Mouse (Mus musculus): ENCODE results near the gene Dolk. TPM values are rescaled to one million over a fixed set of nuclear protein-coding genes. Genes with fewer than 3 reads are reported as not detected.

Dolk gene
- total RNA-seq, 2 experiments from 2014 or later: 6.6 to 10.1 TPM

- no peak for ATAC-seq (ENCODE audit: poor library complexity, severe bottlenecking)
Measured at GRCm38 (mm10) chr2:30252521-30252920, 33.6 kb downstream of the Dolk start.

GRCm38 (mm10) chr2:30251417-30252104 is 34.6 kb downstream of the Dolk start:
- ATAC-seq (ENCODE audit: poor library complexity, severe bottlenecking): peak; percentile 95

DNA sequence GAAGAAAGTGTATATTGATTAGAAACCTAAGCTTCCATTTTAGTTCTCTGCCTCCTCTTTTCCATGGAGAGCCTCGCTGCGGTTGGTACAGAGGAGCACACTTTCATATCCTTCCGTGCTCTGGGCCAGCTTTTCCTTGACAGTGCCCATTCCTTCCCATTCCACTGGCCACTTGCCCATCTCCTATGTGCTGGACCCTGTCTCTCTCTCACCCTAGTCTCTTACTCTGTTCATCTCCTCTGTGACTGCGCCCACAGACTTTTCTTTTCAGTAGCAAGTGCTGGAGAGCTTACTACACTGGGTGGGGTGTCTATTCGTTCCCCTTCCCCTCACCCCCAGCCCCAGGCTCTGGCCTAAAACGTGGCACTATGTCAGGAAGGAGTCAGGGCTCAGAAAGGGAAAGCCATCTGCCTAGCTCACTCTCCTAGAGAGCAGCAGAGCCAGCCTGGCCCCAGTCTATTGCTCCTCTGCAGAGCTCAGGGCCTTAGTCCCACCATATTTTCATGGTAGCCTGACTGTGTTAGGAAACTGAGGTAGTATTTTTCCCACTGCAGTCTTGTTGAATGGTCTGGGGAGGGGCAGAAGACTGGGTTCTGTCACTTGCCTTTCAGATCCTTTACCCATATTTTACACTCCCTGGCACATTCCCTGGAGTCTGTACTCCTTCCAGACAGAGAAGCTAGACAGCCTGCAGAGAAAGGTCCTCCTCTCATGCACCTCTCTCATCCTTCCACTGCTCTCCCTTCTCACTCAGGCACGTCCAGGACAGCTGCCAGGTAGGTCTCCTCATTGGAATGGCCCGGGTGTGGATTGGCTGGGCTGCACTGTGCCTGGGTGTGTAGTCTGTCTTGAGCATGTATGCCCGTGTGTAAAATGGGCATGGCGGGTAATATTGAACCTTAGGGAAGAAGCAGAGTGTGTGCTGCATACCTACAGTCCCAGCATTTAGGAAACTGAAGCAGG is 35.7 kb downstream of the Dolk start:
- ATAC-seq (ENCODE audit: poor library complexity, severe bottlenecking): no peak

DNA sequence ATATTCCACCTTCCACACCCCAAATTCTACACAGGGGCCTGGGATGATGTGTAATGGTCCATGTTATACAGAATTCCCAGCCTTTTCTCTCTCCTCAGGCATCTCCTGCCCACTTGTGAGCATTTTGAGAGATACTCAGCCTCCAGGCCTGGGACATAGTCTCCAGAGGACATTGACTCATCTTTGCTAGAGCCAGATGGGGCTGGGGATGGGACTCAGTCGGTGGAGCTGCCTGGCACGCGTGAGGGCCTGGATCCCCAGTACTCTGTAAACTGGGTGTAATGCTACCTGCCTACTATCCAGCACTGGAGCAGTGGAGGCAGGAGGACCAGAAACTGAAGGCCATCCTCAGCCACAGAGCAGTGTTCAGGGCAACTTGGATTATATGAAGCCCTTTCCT is 37.0 kb downstream of the Dolk start:
- no peak for ATAC-seq (ENCODE audit: poor library complexity, severe bottlenecking)

GRCm38 (mm10) chr2:30247681-30248080 is 38.5 kb downstream of the Dolk start:
- ATAC-seq (ENCODE audit: poor library complexity, severe bottlenecking): no peak

DNA sequence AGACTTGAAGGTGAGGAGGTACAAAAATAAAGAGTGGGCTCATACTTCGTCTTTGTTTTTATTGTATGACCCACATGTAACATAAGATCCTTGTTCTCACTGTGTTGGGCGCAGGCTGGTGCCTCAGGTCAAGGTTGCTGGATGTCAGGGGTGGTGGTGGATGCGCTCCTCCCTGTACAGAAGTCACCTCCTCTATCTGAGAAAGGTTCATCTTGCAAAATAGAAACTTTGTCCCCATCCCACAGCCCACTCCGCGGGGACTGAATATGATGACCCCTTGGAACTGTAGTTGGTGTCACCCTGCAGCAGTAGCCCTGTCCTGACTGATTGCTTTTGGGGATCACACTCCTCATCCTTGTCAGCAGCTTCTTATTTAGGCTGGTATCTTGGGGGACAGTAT is 39.1 kb downstream of the Dolk start:
- no peak for ATAC-seq (ENCODE audit: poor library complexity, severe bottlenecking)

GRCm38 (mm10) chr2:30244595-30245178 is 41.4 kb downstream of the Dolk start:
- no peak for ATAC-seq (ENCODE audit: poor library complexity, severe bottlenecking)

- ATAC-seq (ENCODE audit: poor library complexity, severe bottlenecking): no peak
Measured at GRCm38 (mm10) chr2:30243391-30243790, 42.7 kb downstream of the Dolk start.

DNA sequence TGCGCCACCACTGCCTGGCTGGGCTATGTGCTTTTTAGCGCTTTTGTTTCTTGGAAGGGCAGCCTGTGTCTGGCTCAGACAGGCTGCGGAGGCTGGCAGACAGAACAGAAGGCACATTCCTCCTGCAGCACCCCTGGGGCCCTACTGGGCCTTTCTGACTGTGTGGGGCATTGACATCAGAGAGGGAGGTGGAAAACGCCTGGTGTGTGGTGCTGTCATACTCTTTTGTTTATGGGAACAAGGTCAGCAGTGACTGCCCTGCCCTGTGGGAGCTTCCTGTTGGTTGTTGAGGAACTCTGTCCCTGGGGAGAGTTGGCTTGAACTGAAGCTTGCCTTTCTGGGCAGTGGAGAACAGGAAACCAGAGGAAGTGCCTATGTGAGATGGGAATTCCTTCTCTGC is 43.6 kb downstream of the Dolk start:
- no peak for ATAC-seq (ENCODE audit: poor library complexity, severe bottlenecking)

GRCm38 (mm10) chr2:30240267-30240666 is 45.9 kb downstream of the Dolk start, which contains the start of gene Gm28035:
Gene Gm28035 (plus strand): TSS chr2:30240567.
- ATAC-seq (ENCODE audit: poor library complexity, severe bottlenecking): no peak

DNA sequence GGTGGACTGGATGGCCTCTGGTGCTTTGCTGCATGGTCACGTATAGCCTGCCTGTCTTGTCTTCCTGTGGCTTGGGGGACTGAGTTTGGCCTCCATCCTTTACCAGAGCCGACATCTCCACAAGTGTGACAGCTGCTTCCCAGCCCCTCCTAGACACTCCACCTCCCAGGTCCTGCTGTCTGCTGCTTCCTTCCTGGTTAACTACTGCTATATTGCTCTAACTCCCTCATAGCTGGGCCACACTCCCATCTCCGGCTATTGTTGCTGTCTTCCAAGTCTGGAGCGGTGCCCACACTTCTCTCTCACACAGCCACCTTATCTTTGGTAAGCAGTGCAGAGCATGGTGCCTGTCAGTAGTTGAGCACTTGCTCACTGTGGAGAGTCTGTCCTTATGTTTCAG is 46.4 kb downstream of the Dolk start:
- no peak for ATAC-seq (ENCODE audit: poor library complexity, severe bottlenecking)

DNA sequence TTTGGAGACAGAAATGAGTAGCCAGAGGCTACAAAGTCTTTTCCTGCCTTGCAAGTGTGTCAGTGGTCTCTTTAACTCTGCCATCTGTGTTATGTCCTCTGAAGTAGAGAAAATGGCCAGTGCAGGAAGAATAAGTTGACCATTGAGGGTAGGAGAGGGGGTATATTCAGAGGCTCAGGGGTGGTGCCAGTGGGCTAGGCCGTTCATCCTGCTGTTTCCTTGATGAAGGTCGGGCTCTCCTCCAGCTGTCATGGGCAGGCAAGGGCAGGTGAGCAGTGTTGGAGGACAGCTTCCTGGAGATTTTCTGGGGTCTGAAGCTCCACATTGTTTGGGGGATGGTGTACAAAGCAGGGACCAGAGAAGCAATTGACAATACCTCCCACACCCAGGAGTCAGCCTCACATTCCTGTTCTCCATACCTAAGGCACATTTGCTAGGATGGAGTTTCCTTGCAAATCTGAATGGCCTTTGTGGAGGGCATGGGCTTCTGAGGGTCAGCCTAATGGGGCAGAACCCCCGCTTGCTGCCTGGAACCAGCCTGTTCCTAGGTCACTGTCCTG is 47.1 kb downstream of the Dolk start:
- no peak for ATAC-seq (ENCODE audit: poor library complexity, severe bottlenecking)

- ATAC-seq (ENCODE audit: poor library complexity, severe bottlenecking): peak; percentile 17
Measured at GRCm38 (mm10) chr2:30237881-30238280, 48.3 kb downstream of the Dolk start.

GRCm38 (mm10) chr2:30237199-30237880 is 48.8 kb downstream of the Dolk start, which contains the start of gene Lrrc8a:
Gene Lrrc8a (plus strand): TSS chr2:30237715.
- peak; percentile 94 for ATAC-seq (ENCODE audit: poor library complexity, severe bottlenecking)

DNA sequence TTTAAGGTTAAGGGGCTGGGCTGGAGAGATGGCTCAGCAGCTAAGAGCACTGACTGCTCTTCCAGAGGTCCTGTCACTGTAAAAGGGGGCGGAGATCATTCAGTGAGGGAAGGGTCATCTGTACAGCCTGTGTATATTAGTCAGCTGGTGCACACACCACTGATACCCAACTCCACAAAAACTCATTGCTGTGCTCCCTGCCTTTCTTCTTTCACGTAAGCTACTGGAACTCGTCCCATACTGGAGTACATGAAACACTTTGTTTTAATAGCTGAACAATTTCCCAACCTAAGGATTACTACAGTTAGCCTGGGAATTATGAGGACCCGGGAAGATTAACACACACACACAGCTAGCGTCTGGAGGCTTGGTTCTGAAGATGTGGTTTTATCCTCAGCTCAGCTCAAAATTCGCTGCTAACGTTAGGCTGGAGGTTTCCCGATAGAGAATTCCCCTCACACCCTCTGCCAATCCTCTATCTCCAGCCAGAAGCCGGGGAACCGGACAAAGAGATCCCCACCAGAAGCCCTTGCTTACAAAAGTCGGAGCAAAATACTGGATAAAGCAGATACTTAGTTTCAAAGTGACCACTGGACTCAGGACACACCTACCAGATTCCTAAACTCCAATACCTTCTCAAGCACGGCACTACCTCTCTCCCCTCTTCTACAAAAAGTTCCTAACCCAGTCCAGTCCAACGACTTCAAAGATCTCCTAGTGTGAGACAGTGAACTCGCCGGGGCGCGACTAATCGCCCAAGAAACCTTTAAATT is 49.5 kb downstream of the Dolk start:
- ATAC-seq (ENCODE audit: poor library complexity, severe bottlenecking): no peak

DNA sequence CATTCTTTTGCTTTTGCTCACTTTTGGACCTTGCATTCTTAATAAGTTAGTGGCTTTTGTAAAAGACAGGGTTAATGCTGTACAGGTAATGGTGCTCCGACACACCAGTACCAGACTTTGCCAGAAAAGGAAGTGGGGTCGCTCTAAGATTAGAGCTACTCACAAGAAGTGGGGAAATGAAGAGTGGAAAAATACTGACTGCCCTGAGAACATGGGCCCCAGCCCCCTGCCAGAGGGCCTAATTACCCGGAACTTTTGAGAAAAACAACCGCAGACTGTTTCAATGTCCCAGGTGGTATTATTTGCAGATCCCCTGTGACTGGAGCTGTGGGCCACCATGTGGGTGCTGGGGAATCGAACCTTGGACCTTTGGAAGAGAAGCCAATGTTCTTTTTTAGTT is 50.5 kb downstream of the Dolk start:
- no peak for ATAC-seq (ENCODE audit: poor library complexity, severe bottlenecking)

Data from megakaryocyte, adult 5-6 weeks (primary cell).